Mouse (Mus musculus) liver, postnatal 0 days (tissue): ENCODE measurements around the gene Gls2. TPM values are rescaled to one million over a fixed set of nuclear protein-coding genes. Genes with fewer than 3 reads are reported as not detected.

Source experiments
- ATAC-seq: fragments of 200-750 bp; cut with Nextera tagmentation; 2 replicates; pipeline ENCODE4 v1.8.0; 2017; ENCODE audit warnings: mild to moderate bottlenecking, moderate library complexity
- DNase-seq: peaks from one replicate; pipeline ENCODE4 v3.0.0-alpha.2; 2016
- H3K27ac ChIP-seq: fragments of 300-500 bp; sonication (generic); 2 replicates; pipeline ENCODE4 v1.5.1; 2014; ENCODE audit warnings: antibody characterized with exemption, moderate library complexity, mild to moderate bottlenecking, low read depth
- H3K27me3 ChIP-seq: fragments of 300-500 bp; sonication (generic); 2 replicates; pipeline ENCODE4 v1.6.1; 2014; ENCODE audit warnings: low read length, control low read depth, mixed read lengths; ENCODE audit not compliant: insufficient read depth
- H3K36me3 ChIP-seq: fragments of 300-500 bp; sonication (generic); replicated peaks from 2 replicates; pipeline ENCODE4 v1.6.1; 2014; ENCODE audit warnings: mild to moderate bottlenecking, control low read depth, low read length, moderate library complexity, mixed read lengths; ENCODE audit not compliant: insufficient read depth
- H3K4me1 ChIP-seq: fragments of 300-500 bp; sonication (generic); 2 replicates; pipeline ENCODE4 v1.6.1; 2014; ENCODE audit warnings: antibody characterized with exemption, mild to moderate bottlenecking, control low read depth; ENCODE audit not compliant: insufficient read depth
- H3K4me2 ChIP-seq: fragments of 300-500 bp; sonication (generic); 2 replicates; pipeline ENCODE4 v1.6.1; 2014; ENCODE audit warnings: low read depth, mild to moderate bottlenecking, low read length, moderate library complexity, mixed read lengths
- H3K4me3 ChIP-seq: fragments of 300-500 bp; sonication (generic); 2 replicates; pipeline ENCODE4 v1.5.1; 2014; ENCODE audit warnings: low read depth, low read length
- H3K9ac ChIP-seq: fragments of 300-500 bp; sonication (generic); replicated peaks from 2 replicates; pipeline ENCODE4 v1.6.1; 2014; ENCODE audit warnings: mild to moderate bottlenecking, moderate library complexity
- H3K9me3 ChIP-seq: fragments of 300-500 bp; sonication (generic); 2 replicates; pipeline ENCODE4 v1.6.1; 2016; ENCODE audit warnings: mild to moderate bottlenecking, control low read depth, low read length, mixed read lengths
- CTCF ChIP-seq: sonication (generic); IDR thresholded peaks from 2 replicates; pipeline ENCODE4 v1.5.1; 2016; ENCODE audit warnings: antibody characterized with exemption, low read depth
- EP300 ChIP-seq: IDR thresholded peaks from 2 replicates; pipeline ENCODE4 v1.6.1; 2016; ENCODE audit warnings: antibody characterized with exemption, low read depth, mild to moderate bottlenecking
- WGBS: fragments of 180-500 bp; shearing (Covaris S2); extraction: QIAGEN DNeasy Blood & Tissue Kit; methylation state at CpG from one replicate; pipeline ENCODE4 v1.1.7; 2014; ENCODE audit not compliant: insufficient replicate concordance; 5-methylcytosine and 5-hydroxymethylcytosine counted together
- polyA plus RNA-seq: library from polyadenylated mRNA; unstranded; fragments of >200 nt; fragmentation: Nextera tagmentation; extraction: Ambion mirVana; gene quantifications from 2 replicates; pipeline ENCODE4 v1.2.1, GENCODE M21; 2015

Gls2 gene
- polyA plus RNA-seq, 1 experiment from 2014 or later, result 48.8 TPM

- no peak overlapping the region for H3K27ac ChIP-seq
- TF ChIP-seq CTCF (no peak), EP300 (no peak)
- no peak overlapping the region for H3K9ac ChIP-seq
- H3K36me3 ChIP-seq, result peaks cover 21% of the 10 kb centered on the region
- no peaks in the 10 kb centered on the region for H3K27me3 ChIP-seq
- H3K9me3 ChIP-seq, result no peaks in the 10 kb centered on the region
- ATAC-seq (no peak), DNase-seq (no peak)
- H3K4me2 ChIP-seq, result no peak overlapping the region
- 0 out of 2 replicates have a peak, but pooled peaks cover 2% of the 10 kb centered on the region for H3K4me1 ChIP-seq
- H3K4me3 ChIP-seq, result no peak overlapping the region
- 78% methylated on average over 15 of the region's 15 CpGs for WGBS
Observed at GRCm38 (mm10) chr10:128237807-128238480, 43.7 kb downstream of the Gls2 start.

GRCm38 (mm10) chr10:128239140-128239539 is 44.9 kb downstream of the Gls2 start:
- Histone ChIP-seq H3K9ac (no peak overlapping the region), H3K9me3 (no peaks in the 10 kb centered on the region), H3K27me3 (no peaks in the 10 kb centered on the region), H3K4me2 (no peak overlapping the region), H3K36me3 (peaks cover 33% of the 10 kb centered on the region), H3K4me1 (0 out of 2 replicates have a peak, but pooled peaks cover 2% of the 10 kb centered on the region), H3K4me3 (no peak overlapping the region), H3K27ac (no peak overlapping the region)
- DNase-seq (no peak), ATAC-seq (no peak)
- 77% methylated on average over 4 of the region's 4 CpGs for WGBS
- TF ChIP-seq CTCF (no peak), EP300 (no peak)

GRCm38 (mm10) chr10:128240131-128240530 is 45.9 kb downstream of the Gls2 start:
- DNase-seq, result no peak
- no peak overlapping the region for H3K27ac ChIP-seq
- H3K9ac ChIP-seq, result no peak overlapping the region
- no peak overlapping the region for H3K4me2 ChIP-seq
- H3K4me3 ChIP-seq, result no peak overlapping the region
- H3K36me3 ChIP-seq, result peaks cover 43% of the 10 kb centered on the region
- 66% methylated on average over 18 of the region's 18 CpGs for WGBS
- TF ChIP-seq CTCF (no peak), EP300 (no peak)
- 0 out of 2 replicates have a peak, but pooled peaks have one; percentile 27 for ATAC-seq
- H3K4me1 ChIP-seq, result 0 out of 2 replicates have a peak, but pooled peaks cover 2% of the 10 kb centered on the region
- no peaks in the 10 kb centered on the region for H3K27me3 ChIP-seq
- no peaks in the 10 kb centered on the region for H3K9me3 ChIP-seq

- Histone ChIP-seq H3K36me3 (peaks cover 65% of the 10 kb centered on the region), H3K4me2 (no peak overlapping the region), H3K4me1 (no peaks in the 10 kb centered on the region), H3K9me3 (no peaks in the 10 kb centered on the region), H3K9ac (no peak overlapping the region), H3K27ac (no peak overlapping the region), H3K27me3 (no peaks in the 10 kb centered on the region), H3K4me3 (no peak overlapping the region)
- ATAC-seq (no peak), DNase-seq (no peak)
- TF ChIP-seq CTCF, result no peak
- TF ChIP-seq EP300, result no peak
- WGBS, result 90% methylated on average over 8 of the region's 8 CpGs
Observed at GRCm38 (mm10) chr10:128243252-128243651, 49.0 kb downstream of the Gls2 start.

DNA sequence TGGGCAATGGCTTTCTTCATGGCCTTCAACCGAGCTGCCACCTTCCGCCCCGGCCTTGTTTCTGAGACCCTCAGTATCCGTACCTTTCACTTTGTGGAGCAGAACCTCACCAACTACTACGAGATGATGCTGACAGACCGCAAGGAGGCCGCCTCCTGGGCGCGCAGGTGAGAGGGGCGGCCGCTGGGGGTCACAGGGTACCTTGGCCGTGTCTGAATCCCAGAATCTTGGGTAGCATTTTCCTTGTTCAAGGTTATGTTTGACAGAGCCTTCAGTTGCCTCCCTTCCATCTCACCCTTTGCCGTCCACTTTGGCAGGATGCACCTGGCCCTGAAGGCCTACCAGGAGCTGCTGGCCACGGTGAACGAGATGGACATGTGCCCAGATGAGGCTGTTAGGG is 49.9 kb downstream of the Gls2 start:
- Histone ChIP-seq H3K4me1 (no peaks in the 10 kb centered on the region), H3K9ac (no peak overlapping the region), H3K9me3 (no peaks in the 10 kb centered on the region), H3K27me3 (no peaks in the 10 kb centered on the region), H3K27ac (no peak overlapping the region), H3K4me2 (no peak overlapping the region), H3K36me3 (peaks cover 71% of the 10 kb centered on the region), H3K4me3 (no peak overlapping the region)
- DNase-seq, result no peak
- no peak for ATAC-seq
- TF ChIP-seq EP300, result no peak
- TF ChIP-seq CTCF, result no peak
- 95% methylated on average over 15 of the region's 15 CpGs for WGBS

- peaks cover 81% of the 10 kb centered on the region for H3K36me3 ChIP-seq
- H3K9ac ChIP-seq, result no peak overlapping the region
- no peak overlapping the region for H3K27ac ChIP-seq
- no peaks in the 10 kb centered on the region for H3K27me3 ChIP-seq
- ATAC-seq, result peak; percentile 40; the same call in 1 of the 2 replicates
- no peak for TF ChIP-seq EP300
- TF ChIP-seq CTCF, result no peak
- no peak overlapping the region for H3K4me3 ChIP-seq
- 82% methylated on average over 17 of the region's 17 CpGs for WGBS
- H3K4me2 ChIP-seq, result no peak overlapping the region
- H3K9me3 ChIP-seq, result no peaks in the 10 kb centered on the region
- no peak for DNase-seq
- H3K4me1 ChIP-seq, result no peaks in the 10 kb centered on the region
Observed at GRCm38 (mm10) chr10:128247020-128247732, 52.9 kb downstream of the Gls2 start.
